9 mouse cellular contexts compared by ENCODE assay signal in genomic region chr13:21934982-21935791, GRCm38 (mm10). TPM values are rescaled to one million over a fixed set of nuclear protein-coding genes. Genes with fewer than 3 reads are reported as not detected.
A peak's percentile ranks its signal among the peaks of the same experiment; 100 is the strongest.
DNase-seq lines count a peak whose midpoint lies in the region; ATAC-seq and TF ChIP-seq lines count a peak whose summit lies in the region.
"Had no signal": no experiment of that assay in that cellular context is flagged by ENCODE, and none has a peak within 500 bp of the region (broad histone marks: within the 10 kb centered on the region; RNA-seq: fewer than 3 reads in every experiment).

No protein-coding gene starts in this region.

- H3K27ac ChIP-seq in gastrocnemius, adult 2 months, result no peak overlapping the region
- H3K27ac ChIP-seq in liver, embryonic 16.5 days (ENCODE audit: low read length), result no peak overlapping the region
- H3K27ac ChIP-seq: embryonic facial prominence, embryonic 12.5 days had no signal

- H3K4me1 ChIP-seq in liver, embryonic 16.5 days (ENCODE audit: control insufficient read depth, low read depth, low read length), result peaks cover 25% of the 10 kb centered on the region

- intact Hi-C loops in gastrocnemius, adult 2 months (cut with DNase I), result no loop called here

- DNase-seq in right cerebral cortex, adult 18-20 months, result peak; percentile 43
- no peak for DNase-seq in right cerebral cortex, postnatal 36 days (ENCODE audit: low spot score in 2 of 2)
- peak; percentile 68 to 69 for DNase-seq in adrenal gland, postnatal 36 days
- DNase-seq in gastrocnemius, adult 2 months, result peak; percentile 45
- peak; percentile 30 for DNase-seq in kidney, adult 9 months
- peak; percentile 76 for DNase-seq in retina, postnatal 1 day

- no peak for ATAC-seq in liver, embryonic 16.5 days (ENCODE audit: low read depth)
- ATAC-seq in erythroid progenitor cell, adult 5-6 weeks (replicated peaks; ENCODE audit: low FRiP score, poor library complexity, severe bottlenecking), result no peak

- no peaks in the 10 kb centered on the region for H3K9me3 ChIP-seq in liver, embryonic 16.5 days (replicated peaks; ENCODE audit: control insufficient read depth, low read length)
- H3K9me3 ChIP-seq: embryonic facial prominence, embryonic 12.5 days had no signal

- H3K4me3 ChIP-seq in gastrocnemius, adult 2 months, result peak overlapping the region; percentile 36; the same call in 1 of the 2 replicates
- peak overlapping the region; percentile 2; the same call in 1 of the 2 replicates for H3K4me3 ChIP-seq in liver, embryonic 16.5 days (ENCODE audit: low read depth, low read length)

- H3K27me3 ChIP-seq in liver, embryonic 16.5 days (ENCODE audit: control insufficient read depth, insufficient read depth, low read depth, low read length), result no peaks in the 10 kb centered on the region
- H3K27me3 ChIP-seq: embryonic facial prominence, embryonic 12.5 days had no signal

- TF ChIP-seq CTCF in gastrocnemius, adult 2 months (IDR thresholded peaks at IDR 0.05), result no peak

- peak overlapping the region; percentile 72 for H3K4me2 ChIP-seq in liver, embryonic 16.5 days (ENCODE audit: low read depth, low read length)

- H3K36me3 ChIP-seq in liver, embryonic 16.5 days (ENCODE audit: control insufficient read depth, insufficient read depth), result no peaks in the 10 kb centered on the region
- H3K36me3 ChIP-seq: embryonic facial prominence, embryonic 12.5 days had no signal

- H3K9ac ChIP-seq in liver, embryonic 16.5 days (ENCODE audit: low read depth, low read length), result no peak overlapping the region
- H3K9ac ChIP-seq: embryonic facial prominence, embryonic 12.5 days had no signal

- WGBS in liver, embryonic 16.5 days (ENCODE audit: insufficient replicate concordance), result 11% methylated on average over 17 of the region's 17 CpGs

RNA-seq across cellular contexts. Expression of gene Zfp184, which starts 9.7 kb away (rescaled TPM):
- total RNA-seq in adrenal gland, postnatal 36 days (2021), result 1 to 10 TPM; 1.5 to 1.6 TPM
- total RNA-seq in gastrocnemius, adult 2 months (2021), result under 1 TPM; 0.17 to 0.36 TPM
- polyA plus RNA-seq in liver, embryonic 16.5 days (2015; fragmentation: Nextera tagmentation; extraction: Ambion mirVana), result 0.55 and 0.56 TPM in 2 replicates
- total RNA-seq in erythroid progenitor cell, adult 5-6 weeks (2015; ENCODE audit: low replicate concordance), result not detected in 2 replicates
- total RNA-seq in erythroid progenitor cell, adult 5-6 weeks (2017; ENCODE audit: low replicate concordance), result 1.3 TPM in 1 of 2 replicates, not detected in the other

RNA-seq across cellular contexts. Expression of gene Pom121l2, which starts 45.8 kb away (rescaled TPM):
- total RNA-seq in adrenal gland, postnatal 36 days (2021), result not detected
- total RNA-seq in gastrocnemius, adult 2 months (2021), result not detected
- polyA plus RNA-seq in liver, embryonic 16.5 days (2015; fragmentation: Nextera tagmentation; extraction: Ambion mirVana), result not detected in 2 replicates
- not detected in 2 replicates for total RNA-seq in erythroid progenitor cell, adult 5-6 weeks (2015; ENCODE audit: low replicate concordance)
- total RNA-seq in erythroid progenitor cell, adult 5-6 weeks (2017; ENCODE audit: low replicate concordance), result not detected in 2 replicates

Comparison
In these comparisons a context has a peak if more than half of its experiments do, and no peak if none do; other contexts are left out.
1. DNase-seq: peak in right cerebral cortex, adult 18-20 months (single experiment), adrenal gland, postnatal 36 days (2 of 2), gastrocnemius, adult 2 months (single experiment), kidney, adult 9 months (single experiment) and retina, postnatal 1 day (single experiment); none in right cerebral cortex, postnatal 36 days (0 of 2).